Mouse (Mus musculus): ENCODE measurements around the gene Zfp663.

DNA sequence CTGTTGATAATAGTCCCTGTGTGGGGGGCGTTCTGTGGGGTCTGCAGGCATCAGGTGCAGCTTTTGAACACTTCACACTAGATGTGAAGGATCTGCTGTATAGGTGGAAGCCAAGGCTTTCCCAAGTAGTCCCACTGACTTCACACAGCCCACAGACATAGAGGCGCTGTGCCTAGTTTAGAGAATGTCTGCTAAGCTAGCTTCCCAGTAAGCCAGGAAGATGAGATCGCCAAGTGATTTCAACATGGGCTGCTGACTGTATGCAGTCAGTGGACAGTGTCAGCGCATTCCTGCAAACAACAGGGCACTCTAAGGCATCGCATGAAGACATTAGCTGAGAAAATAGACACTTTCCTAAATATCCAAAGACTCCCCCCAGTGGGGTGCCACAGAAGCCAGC is 6.9 kb upstream of the Zfp663 start:
- TF ChIP-seq CTCF (IDR thresholded peaks at IDR 0.05; ENCODE audit: low read depth) (no peak), EP300 (IDR thresholded peaks at IDR 0.05; ENCODE audit: low read depth) (no peak)

All from heart, postnatal 0 days (tissue).